Mouse (Mus musculus): ENCODE results near the gene Atp5h. TPM values are rescaled to one million over a fixed set of nuclear protein-coding genes. Genes with fewer than 3 reads are reported as not detected.
"Not testable (repeated sequence)": the region's sequence is repeated elsewhere in the genome, so short reads cannot be mapped to it uniquely, and the experiment has no call there.

Atp5h gene
- total RNA-seq, 2 experiments from 2014 or later, result 2,170 to 2,492 TPM

DNA sequence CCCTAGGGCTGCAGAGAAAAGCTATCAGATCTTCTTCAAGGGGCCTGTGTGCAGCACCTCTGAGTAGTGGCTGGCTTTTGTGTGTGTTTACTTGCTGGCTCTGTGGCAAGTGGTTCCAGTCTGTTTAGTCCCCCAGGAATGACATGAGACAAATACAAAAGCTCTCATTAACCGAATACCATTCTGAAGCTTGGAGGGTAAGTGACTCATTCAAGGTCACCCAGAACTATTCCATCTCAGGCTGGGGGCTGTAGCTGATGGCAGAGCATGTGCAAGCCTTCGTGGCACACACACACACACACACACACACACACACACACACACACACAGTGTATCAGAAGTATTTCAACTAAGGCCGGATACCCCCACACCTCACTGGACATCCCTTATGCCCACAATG, 19.6 kb downstream of the Atp5h start:
- DNase-seq, result no peak

DNA sequence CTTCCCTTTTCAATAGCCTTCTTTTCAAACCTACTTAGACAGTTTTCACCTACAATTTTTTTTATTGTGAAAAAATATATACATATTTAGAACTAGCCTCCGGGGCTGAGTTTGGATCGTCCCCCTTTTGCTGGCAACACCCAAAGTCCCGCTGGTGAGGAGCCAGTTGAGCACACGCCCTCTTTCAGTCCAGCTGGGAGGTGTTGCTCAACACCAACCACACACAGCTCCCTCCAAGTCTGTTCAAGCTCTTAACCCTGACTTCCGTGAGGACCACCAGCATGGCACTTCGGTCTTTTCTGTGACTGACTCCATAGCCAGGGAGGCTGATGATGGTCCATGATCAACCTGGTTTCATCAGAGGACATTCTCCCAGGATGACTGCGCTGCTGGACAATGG, 21.7 kb downstream of the Atp5h start:
- DNase-seq, result peak in 1 of 2 experiments; percentile 52

DNA sequence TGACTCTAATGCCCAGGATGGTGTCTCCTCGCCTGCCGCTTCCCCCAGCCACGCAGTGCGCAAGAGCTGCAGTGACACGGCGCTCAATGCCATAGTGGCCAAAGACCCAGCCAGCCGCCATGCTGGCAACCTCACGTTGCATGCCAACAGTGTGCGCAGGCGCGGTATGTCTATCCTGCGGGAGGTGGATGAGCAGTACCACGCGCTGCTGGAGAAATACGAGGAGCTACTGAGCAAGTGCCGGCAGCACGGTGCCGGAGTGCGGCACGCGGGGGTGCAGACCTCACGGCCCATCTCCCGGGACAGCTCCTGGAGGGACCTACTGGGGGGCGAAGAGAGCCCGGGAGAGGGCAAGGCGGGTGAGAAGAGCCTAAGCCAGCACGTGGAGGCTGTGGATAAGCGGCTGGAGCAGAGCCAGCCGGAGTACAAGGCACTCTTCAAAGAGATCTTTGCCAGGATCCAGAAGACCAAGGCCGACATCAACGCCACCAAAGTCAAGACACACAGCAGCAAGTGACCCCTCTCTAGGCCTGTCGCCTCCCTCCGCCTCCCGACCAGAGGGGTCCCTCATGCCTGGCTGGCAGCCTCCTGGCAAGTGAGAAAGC, 25.9 kb downstream of the Atp5h start:
- DNase-seq, result no peak

DNA sequence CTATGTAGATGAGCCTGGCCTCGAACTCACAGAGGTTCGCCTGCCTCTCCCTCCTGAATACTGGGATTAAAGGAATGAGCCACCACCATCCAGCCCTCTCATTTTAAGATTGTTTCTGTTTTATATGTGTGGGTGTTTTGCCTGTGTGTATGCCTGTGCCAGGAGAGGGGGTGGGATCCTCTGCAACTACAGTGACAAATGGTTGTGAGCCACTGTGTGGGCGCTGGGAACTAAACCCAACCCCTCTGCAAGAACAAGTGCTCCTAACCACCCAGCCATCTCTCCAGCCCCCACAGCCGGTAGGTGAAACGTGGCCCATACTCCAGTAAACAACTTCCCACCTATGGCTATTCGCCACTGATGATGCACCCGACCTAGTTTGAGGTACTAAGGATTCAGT, 28.4 kb downstream of the Atp5h start:
- DNase-seq, result no peak

DNA sequence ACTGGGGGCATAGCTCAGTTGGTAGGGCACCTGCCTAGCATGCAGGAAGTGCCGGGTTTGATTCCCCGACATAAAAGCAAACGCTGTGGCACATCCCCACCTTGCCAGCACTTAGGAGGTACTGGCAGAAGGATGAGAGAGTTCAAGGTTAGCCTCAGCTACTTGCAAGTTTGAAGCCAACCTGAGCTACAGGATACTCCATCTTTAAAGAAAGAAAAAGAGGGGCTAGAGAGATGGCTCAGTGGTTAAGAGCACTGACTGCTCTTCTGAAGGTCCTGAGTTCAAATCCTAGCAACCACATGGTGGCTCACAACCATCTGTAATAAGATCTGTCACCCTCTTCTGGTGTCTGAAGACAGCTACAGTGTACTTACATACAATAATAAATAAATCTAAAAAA, 32.9 kb downstream of the Atp5h start:
- not testable (repeated sequence) for DNase-seq

DNA sequence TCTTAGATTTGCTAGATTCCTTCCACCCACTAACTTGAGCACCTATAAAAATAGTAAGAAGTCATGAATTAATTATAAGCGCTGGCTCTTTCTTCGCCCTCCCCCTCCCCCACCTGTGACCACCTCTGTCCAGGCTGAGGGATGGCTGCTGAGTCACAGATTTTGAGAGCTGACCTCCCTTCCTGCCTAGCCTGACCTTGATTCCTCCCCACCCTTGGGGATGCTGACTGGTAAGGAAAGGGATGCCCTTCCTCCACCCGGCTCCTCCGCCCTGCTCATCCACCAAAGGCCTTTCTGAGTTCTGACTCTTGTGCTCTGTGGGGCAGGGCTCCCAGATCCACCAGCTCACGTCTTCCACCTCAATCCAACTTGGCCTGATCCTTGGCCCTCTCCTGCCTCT, 35.2 kb downstream of the Atp5h start:
- no peak for DNase-seq

DNA sequence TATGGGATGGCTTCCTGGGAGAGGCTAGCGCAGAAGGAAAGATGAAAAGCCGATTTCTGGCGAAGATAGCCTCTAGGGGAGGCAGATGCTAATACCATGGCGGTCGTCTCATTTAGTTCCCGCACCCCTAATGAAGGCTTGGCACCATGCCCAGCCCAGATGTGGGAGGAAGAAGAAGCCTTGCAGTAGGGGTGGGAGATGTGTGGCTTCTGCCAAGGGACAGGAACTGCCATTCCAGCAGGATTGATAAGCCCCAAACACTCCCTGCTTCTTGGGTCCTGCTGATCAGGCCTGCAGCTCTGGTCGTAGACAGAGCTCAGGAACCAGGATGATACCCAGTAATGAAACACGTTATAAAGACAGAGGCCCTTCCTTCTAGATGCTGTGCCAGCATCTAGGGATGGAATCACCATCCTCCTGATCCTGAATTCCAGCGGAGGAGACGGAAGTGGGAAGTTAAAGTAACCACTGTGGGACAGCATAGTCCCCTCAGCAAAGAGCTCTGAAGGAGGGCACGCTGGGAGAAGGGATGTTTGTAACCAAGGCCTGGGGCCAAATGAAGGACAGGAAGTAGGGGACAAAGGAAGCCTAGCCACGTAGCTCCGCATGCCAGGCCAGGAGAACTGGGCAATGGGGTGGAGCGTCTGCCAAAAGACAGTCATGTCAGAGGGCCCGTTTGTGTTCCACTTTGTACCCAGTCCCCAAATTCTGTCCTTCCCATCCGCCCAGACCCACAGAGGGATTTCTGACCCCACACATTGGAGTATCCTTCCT, 35.9 kb downstream of the Atp5h start:
- peak in 1 of 2 experiments; percentile 27 for DNase-seq

DNA sequence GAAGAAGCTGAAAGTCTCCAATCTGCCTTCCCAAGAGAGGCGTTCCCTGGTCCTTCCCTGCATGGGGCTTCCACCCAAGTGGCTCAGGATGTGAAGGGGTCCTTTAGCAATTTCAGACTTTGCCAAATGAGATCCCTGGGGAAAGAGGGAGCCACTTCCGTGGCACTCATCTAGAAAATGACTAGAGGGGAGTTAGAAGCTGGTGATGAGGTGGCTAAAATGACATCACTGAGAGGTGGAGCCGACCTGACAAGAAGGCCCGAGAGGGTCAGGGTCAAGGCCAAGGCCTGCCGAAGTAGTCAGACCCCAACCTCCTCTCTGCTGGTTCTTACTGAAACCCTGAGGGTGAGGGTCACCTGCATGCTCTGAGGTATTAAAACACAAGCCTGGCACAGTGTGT, 36.9 kb downstream of the Atp5h start:
- peak in 1 of 2 experiments; percentile 28 for DNase-seq

DNA sequence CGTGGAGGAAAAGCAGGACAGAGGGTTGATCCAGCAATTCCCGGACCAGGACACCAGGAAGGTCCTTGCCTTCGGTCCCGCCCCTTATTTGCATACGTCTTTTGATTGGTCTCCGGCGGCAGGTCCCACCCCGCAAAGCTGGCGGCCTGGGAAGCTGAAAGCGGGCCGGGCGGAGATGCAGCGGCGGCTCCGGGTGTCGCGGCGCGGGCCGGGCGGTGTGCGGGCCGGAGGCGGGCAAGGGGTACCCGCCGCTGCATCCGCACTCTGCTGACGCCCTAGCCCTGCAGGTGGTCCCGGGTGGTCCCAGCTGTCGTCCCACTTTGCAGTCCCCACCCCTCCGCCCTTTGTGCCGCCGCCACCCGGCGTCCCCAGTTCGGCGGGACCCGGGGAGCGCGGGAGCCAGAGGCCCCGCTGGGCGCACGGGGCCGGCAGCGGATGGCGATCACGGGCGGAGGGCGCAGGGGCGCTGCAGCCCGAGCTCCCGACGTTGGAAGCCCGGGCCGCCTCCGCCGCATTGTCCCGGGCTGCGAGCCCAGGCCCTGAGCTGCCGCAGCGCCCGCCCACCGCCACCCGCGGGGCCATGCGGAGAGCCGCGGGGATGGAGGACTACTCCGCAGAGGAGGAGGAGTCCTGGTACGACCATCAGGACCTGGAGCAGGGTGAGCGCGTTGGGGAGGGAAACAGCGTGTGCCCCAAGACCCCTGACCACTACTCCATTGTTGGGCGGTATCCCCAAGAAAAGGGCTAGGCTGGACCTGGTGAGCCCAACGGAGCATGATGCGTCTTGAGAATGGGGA, 37.8 kb downstream of the Atp5h start, which contains the start of gene Cdr2l:
Gene Cdr2l, plus strand, starts transcription at position 174 of the 797 bp plus-strand sequence.
- DNase-seq, result peak; percentile 96

DNA sequence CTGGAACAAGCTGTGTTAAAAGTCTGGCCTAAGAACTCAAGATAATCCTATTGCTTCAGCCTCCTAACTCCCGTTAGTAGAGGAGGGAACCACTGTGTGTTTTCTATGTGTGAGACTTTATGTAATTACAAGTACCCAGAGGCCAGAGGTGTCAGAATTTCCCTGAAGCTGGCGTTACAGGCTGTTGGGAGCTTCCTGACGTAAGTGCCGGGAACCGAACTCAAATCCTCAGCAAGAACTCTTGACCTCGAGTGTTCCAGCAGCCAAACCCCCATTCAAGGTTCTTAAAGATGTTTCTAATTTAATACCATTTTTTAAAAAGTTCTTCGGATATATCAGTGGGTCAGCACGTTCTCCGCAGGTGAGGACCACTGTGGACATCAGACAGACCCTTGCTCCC, 38.5 kb downstream of the Atp5h start:
- no peak for DNase-seq

DNA sequence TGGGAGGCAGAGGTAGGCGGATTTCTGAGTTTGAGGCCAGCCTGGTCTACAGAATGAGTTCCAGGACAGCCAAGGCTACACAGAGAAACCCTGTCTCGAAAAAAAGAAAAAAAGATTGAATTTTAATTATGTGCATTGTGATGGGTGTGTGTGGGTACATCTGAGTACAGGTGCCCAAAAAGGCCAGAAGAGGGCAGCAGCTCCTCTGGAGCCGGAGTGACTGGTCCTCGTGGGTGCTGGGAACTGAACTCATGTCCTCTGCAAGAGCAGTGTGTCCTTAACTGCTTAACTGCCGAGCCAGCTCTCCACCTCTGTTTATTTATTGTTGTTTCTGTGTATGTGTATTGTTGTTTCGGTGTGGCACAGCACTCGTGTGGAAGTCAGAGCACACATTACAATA, 41.9 kb downstream of the Atp5h start:
- DNase-seq, result no peak

DNA sequence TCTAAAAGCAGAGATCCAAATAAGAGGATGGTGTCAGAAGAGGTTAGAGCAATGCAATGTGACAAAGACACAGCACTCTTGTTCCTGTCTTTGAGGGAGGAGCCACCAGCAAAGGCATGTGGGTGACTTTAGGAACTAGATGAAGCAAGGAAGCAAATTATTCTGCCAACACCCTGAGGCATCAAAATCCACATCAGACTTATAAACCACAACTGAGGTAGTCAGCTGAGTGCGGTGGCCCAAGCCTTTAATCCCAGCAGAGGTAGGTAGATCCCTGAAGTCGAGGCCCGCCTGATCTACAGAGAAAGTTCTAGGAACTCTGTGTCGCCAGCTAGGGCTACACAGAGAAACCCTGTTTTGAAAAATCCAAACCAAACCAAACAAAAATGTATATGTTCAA, 42.5 kb downstream of the Atp5h start:
- no peak for DNase-seq

DNA sequence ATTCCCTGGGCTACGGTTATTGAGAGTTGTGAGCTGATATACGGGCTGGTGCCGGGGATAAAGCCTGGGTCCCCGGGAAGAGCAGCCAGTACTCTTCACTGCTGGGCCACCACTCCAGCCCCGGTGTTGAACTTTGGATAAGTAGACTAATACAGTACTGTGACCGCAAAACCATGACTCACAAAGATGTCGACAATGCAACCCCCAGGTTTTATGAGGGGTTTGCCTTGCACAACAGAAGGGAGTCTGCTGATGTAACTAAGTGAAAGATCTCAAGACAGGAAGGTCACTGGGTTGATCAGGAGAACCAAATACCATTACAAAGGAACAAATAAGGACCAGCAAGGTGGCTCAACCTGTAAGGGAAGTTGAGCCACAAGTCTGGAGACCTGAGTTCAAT, 43.0 kb downstream of the Atp5h start:
- no peak for DNase-seq

DNA sequence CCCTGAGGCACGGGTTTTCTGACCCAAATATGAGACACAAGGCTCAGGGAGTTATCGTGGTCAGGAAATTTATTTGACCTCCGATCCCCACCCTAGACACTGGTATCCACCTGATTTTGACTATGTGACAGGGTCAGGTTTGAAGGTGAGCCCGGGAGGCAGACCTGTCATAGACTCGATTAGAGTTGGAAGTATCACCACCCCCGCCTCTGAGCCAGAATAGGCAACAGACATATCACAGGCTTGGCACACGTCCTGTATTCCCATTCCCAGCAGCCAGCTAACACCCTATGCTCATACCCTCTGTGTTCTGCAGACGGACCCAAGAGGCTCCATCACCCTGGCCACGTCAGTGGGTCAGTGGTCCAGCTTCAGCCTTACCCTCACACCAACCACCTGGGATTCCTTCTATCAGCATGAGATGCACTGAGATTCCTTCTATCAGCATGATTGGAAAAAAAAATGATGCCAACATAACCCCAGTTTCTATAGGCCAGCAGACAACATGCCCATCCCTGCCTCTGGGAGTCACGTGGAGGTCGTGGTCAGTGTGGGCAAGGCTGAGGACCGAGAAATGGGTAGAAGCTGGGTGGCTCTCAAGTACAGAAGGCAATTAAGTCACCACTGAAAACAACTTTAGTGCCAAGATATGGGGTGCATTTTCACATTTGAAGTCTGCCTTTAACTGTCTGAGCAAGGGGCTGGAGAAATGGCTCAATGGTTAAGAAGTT, 44.9 kb downstream of the Atp5h start:
- DNase-seq, result no peak

DNA sequence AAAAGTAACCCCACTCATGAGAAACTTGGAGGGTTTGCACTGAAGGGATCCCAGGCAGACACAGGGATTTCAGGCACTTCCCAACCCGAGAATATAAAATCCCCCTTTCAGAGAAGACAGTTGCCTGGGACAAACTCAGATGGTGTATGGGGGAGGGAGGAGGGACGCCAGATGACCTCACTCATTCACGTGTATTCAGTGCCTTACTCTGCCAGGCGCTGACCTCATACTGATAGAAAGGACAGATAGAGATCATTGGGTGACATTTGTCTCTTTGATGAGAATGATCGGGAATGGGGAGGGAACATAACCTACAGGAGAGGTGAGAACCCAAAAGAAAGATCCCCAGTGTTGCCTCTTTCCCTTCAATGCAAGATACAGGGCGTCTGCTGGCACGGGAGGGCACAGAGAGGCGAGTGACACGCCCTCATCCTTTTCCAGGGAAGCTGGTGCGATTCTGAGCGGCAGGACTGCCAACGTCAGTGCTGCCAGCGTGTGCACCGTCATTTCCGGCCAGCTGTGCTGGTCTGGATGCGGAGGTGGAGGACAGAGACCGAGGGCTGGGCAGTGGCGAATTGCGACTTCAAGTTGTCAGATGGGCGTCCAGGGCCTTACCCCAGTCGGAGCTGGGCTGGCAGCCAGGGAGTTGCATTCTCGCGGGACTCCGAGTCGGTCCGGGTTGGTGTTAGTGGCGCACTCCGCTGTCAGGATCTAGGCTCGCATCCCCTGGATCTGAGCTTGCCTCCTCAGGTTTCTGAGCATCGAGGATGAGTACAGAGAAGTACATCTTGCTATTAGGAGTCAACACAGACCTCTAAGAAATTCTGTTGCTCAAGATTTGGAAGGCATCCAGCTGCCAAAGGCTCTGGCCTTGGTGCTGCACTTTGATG, 45.7 kb downstream of the Atp5h start:
- DNase-seq, result peak; percentile 75 to 83

DNA sequence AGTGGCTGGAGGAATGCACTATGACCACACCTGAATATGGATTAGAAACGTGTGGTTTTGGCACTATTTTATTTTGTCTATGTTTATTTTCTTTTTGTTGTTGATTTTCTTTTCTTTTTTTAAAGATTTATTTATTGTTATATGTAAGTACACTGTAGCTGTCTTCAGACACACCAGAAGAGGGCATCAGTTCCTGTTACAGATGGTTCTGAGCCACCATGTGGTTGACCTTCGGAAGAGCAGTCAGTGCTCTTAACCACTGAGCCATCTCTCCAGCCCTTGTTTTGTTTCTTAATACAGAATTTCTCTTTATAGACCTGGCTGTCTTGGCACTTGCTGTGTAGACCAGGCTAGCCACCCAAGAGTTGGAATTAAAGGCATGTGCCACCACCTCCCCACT, 47.0 kb downstream of the Atp5h start:
- DNase-seq, result no peak

DNA sequence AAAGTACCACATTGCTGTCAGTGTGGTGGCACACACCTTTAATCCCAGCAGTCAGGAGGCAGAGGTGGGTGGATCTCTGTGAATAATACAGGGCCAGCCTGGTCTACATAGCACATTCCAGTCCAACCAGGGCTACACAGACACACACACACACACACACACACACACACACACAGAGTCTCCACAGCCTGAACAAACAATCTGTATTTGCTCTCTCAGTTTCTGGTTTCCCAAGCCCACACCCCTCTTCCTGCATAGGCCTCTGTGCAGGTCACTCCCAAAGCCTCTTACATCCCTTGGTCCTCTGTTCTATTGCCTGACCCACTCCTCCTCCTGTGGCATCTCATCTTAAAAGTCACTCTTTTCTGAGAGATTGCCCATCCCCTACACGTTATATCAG, 47.7 kb downstream of the Atp5h start:
- DNase-seq, result no peak

DNA sequence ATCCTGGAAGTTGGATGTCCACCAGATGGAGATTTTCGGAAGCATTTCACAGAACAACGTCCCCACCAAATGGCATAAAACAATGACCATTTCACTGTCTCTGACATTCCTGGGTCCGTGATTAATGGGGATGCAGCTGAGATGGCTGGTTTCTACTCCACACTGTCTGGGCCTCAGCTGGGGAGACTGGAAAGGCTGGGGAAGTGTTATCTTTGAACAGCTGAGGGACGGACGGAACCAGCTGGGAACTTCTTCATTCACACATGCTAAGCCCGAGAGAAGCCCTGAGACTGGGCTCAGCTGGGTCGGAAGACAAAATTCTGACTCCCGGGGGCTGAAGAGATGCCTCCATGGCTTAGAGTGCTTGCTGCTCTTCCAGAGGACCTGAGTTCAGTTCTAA, 48.4 kb downstream of the Atp5h start:
- DNase-seq, result no peak

DNA sequence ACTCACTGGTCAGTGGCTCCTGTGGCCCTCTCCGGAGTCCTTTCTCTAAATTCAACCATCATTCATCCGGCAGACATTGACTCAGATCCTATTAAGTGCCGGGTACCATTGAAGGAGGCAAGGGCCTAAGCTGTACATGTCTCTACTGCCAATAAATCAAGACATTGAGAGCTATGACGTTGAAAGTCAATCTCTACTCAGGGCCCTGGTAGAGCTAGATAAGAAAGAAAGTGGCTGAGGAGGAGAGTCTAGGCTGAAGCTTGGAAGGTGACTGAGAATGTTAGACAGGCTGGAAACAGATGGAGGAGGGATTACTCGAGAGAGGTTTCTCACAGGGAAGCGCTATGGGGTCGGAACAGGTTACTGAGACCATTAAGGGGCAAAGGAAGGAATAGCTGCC, 49.4 kb downstream of the Atp5h start:
- DNase-seq, result no peak

DNA sequence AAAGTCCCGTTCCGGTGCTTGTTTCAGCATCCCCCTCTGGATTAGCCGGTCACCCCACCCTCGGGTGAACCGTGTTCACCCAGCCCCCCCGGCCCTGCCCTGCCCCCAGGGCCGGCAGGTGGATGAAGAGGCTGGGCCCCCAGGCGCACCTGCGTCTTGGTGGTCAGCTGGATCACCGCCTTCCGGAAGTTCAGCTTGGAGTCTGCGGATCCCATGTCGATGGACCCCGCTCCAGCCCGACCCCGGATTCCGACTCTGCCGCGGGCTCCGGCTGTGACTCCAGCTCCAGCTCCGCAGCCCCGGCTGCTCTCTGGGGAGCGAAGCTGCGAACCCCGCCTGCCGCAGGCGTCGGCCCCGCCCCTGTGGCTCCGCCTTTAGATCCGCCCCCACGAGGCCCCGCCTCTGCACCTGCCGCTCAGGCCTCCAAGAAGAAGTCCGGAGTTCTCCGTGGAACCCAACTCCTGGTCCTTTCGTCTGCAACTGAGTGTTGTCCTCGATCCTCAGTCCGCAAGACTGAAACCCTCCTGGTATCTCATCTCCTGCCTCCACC, 52.3 kb downstream of the Atp5h start, which contains the start of gene Hid1:
Gene Hid1, minus strand, starts transcription at position 362 of the 550 bp plus-strand sequence.
- peak; percentile 87 to 88 for DNase-seq

Measured in heart, adult 18-20 months (tissue).